Mouse (Mus musculus): ENCODE measurements around the gene Plk3. TPM values are rescaled to one million over a fixed set of nuclear protein-coding genes. Genes with fewer than 3 reads are reported as not detected.

Plk3 gene
- polyA plus RNA-seq, 1 experiment: 23.9 TPM

DNA sequence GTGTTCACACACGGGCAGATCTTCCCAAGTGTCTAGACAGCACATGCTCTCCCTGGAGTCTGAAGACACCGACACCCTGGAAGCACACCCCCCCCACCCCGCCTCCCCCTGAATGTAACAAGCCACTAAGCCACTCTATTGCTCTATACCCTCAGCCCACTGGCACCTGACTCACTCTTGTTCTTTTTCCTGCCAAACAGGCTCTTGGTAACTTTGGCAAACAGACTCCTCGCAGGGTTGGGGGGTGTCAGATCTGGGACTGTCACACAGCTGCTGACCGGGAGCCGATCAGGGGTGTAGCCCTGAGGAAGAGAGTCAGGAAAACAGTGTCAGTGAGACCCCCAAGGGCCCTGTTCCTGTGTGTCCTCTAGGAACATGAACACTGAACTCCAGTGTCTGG lies 2.6 kb downstream of the Plk3 start:
- Histone ChIP-seq H3K4me3 (ENCODE audit: low read depth, low read length) (no peak overlapping the region), H3K27ac (ENCODE audit: insufficient read depth, low read depth, low read length) (no peak overlapping the region), H3K36me3 (ENCODE audit: control insufficient read depth, insufficient read depth, low read length) (peaks cover 20% of the 10 kb centered on the region), H3K27me3 (ENCODE audit: control insufficient read depth, insufficient read depth, low read length) (no peaks in the 10 kb centered on the region), H3K4me1 (ENCODE audit: control insufficient read depth, insufficient read depth, insufficient read length, low read length) (peaks cover 21% of the 10 kb centered on the region; the same call in 1 of the 2 replicates)
- no peak for TF ChIP-seq CTCF (IDR thresholded peaks at IDR 0.05; ENCODE audit: extremely low read depth, insufficient read length, insufficient replicate concordance, low read depth, low read length)
- no peak for TF ChIP-seq POLR2A (IDR thresholded peaks at IDR 0.05; ENCODE audit: low read depth, low read length)
- WGBS: 89% methylated on average over 6 of the region's 6 CpGs

DNA sequence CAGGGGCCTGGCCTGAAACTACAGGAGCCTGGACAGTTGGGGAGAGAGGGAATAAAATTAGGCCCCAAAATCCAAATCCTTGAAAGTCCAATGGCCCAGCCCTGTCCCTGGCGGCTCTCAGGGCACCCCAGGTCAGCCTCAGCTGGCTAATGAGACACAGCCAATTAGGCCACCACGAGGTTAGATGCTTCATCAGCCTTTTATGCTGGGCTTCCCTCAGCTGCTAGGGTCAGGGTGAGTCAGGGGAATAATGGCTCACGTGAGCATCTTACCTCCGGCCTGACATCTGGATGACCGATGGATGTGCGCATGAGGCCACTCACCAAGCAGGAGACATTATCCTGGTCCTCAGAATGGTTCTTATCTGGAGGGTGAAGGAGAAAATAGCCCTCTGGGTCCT lies 3.0 kb downstream of the Plk3 start:
- H3K4me3 ChIP-seq (ENCODE audit: low read depth, low read length): no peak overlapping the region
- H3K27ac ChIP-seq (ENCODE audit: insufficient read depth, low read depth, low read length): no peak overlapping the region
- WGBS: 90% methylated on average over 6 of the region's 6 CpGs
- peaks cover 24% of the 10 kb centered on the region; the same call in 1 of the 2 replicates for H3K4me1 ChIP-seq (ENCODE audit: control insufficient read depth, insufficient read depth, insufficient read length, low read length)
- H3K36me3 ChIP-seq (ENCODE audit: control insufficient read depth, insufficient read depth, low read length): peaks cover 20% of the 10 kb centered on the region
- no peak for TF ChIP-seq POLR2A (IDR thresholded peaks at IDR 0.05; ENCODE audit: low read depth, low read length)
- TF ChIP-seq CTCF (IDR thresholded peaks at IDR 0.05; ENCODE audit: extremely low read depth, insufficient read length, insufficient replicate concordance, low read depth, low read length): no peak
- no peaks in the 10 kb centered on the region for H3K27me3 ChIP-seq (ENCODE audit: control insufficient read depth, insufficient read depth, low read length)

DNA sequence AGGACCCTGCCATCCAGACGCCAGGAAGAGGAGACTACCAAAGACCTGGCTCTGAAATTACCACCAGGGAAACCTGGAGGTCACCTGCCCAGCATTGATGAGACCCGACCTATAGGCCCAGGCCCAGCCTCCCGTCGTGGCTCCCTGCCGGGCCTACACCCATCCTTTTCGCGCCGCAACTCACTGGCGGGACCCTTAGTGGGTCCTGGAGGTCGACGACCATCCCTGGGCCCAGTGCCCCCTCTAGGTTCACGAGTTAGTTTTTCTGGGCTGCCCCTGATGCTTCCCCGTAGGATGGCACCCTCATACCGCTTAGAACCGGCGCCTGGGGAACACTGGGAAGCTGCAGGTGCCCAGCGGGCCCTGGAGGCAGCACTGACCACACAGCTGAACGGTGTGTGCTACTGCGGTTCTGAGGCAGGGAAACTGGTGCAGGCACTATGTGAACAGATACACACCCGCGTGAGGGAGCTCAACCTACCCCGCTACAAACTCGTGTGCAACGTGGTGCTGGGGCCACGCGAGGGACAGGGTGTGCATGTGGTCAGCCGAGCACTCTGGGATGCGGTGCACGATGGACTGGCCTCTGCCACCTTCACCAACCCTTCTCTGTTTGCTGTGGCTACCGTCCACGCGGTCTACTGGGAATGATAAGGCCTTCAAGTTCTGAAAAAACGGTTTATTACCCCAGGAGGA lies 5.6 kb downstream of the Plk3 start:
- Histone ChIP-seq H3K4me3 (ENCODE audit: low read depth, low read length) (no peak overlapping the region), H3K27me3 (ENCODE audit: control insufficient read depth, insufficient read depth, low read length) (no peaks in the 10 kb centered on the region), H3K4me1 (ENCODE audit: control insufficient read depth, insufficient read depth, insufficient read length, low read length) (peaks cover 27% of the 10 kb centered on the region), H3K36me3 (ENCODE audit: control insufficient read depth, insufficient read depth, low read length) (peaks cover 20% of the 10 kb centered on the region), H3K27ac (ENCODE audit: insufficient read depth, low read depth, low read length) (no peak overlapping the region)
- 88% methylated on average over 33 of the region's 33 CpGs for WGBS
- TF ChIP-seq POLR2A (IDR thresholded peaks at IDR 0.05; ENCODE audit: low read depth, low read length) (no peak), CTCF (IDR thresholded peaks at IDR 0.05; ENCODE audit: extremely low read depth, insufficient read length, insufficient replicate concordance, low read depth, low read length) (no peak)

DNA sequence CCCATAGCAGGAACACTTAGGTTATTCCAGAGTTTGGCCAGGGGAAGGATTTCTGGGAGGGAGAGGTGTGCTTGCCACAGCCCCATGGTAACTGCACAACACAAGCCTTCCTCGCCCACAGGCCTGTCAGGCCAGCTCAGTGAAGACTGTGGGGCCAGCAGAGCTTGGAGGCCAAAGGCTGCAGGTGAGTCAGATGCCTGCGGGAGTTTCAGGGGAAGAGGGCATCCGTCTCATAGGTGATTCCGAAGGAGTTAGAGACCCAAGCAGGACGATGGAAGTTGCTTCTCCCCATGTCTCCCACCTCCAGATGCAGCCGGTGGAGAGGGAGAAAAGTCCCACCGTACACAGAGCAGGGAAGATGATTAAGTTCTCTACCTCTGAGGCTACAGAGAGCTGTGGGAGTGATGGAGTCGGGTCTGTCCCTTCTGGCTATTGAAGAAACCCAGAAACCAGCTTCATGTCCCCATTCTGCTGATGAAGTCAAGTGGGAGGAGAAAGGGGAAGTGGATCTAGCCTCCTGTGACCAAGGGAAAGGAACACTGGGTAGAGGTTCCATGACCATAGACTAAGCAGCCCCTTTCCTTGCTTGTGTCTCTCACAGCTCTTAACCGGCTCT lies 7.0 kb downstream of the Plk3 start, which contains the start of gene Tctex1d4:
TSS of gene Tctex1d4 (plus strand) at position 120 of the 616 bp plus-strand sequence.
- TF ChIP-seq CTCF (IDR thresholded peaks at IDR 0.05; ENCODE audit: extremely low read depth, insufficient read length, insufficient replicate concordance, low read depth, low read length): no peak
- TF ChIP-seq POLR2A (IDR thresholded peaks at IDR 0.05; ENCODE audit: low read depth, low read length): no peak
- no peaks in the 10 kb centered on the region for H3K27me3 ChIP-seq (ENCODE audit: control insufficient read depth, insufficient read depth, low read length)
- peak within 1 kb of the TSS; percentile 95 for H3K27ac ChIP-seq (ENCODE audit: insufficient read depth, low read depth, low read length)
- peaks cover 25% of the 10 kb centered on the region for H3K4me1 ChIP-seq (ENCODE audit: control insufficient read depth, insufficient read depth, insufficient read length, low read length)
- H3K36me3 ChIP-seq (ENCODE audit: control insufficient read depth, insufficient read depth, low read length): peaks cover 20% of the 10 kb centered on the region
- no peak within 1 kb of the TSS for H3K4me3 ChIP-seq (ENCODE audit: low read depth, low read length)
- 72% methylated on average over 9 of the region's 9 CpGs for WGBS

DNA sequence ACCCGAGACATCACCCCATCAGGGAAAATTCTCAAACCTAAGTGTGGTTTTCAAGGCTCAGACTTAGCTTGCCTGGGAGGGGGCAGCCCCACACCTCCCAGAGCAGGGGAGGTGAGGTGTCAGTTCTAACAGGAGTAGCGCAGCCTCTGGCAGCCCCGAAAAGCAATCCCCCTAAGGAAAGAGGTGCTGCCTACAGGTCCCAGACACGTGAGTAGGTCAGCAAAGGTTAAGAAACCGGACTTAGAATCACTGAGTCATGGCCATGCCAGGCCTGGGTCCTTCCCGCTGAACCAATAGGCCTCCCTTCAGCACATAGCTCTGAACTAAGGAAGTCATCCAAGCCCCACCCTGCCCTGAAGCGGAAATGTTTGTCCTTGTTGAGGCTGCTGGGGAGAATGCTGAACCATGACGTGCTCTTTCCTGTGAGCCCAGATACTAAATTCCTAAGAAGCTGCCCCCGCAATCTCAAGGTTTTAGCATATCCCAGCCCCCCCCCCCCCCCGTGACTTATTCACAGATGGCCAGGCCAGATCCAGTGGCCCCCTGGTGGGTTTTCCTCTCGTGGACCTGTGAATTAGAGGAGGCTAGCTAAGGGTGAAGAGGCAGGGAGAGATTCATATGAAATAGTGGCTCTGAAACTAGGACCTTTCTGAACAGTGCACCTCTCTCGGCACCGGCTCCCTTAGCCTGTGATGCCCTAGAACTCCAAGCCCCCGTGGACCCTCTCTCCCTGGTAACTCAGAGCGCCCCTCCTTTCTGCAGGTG lies 7.7 kb downstream of the Plk3 start:
- H3K4me3 ChIP-seq (ENCODE audit: low read depth, low read length): no peak overlapping the region
- peak overlapping the region; percentile 95 for H3K27ac ChIP-seq (ENCODE audit: insufficient read depth, low read depth, low read length)
- H3K27me3 ChIP-seq (ENCODE audit: control insufficient read depth, insufficient read depth, low read length): no peaks in the 10 kb centered on the region
- H3K36me3 ChIP-seq (ENCODE audit: control insufficient read depth, insufficient read depth, low read length): peaks cover 17% of the 10 kb centered on the region
- 54% methylated on average over 15 of the region's 15 CpGs for WGBS
- TF ChIP-seq POLR2A (IDR thresholded peaks at IDR 0.05; ENCODE audit: low read depth, low read length) (no peak), CTCF (IDR thresholded peaks at IDR 0.05; ENCODE audit: extremely low read depth, insufficient read length, insufficient replicate concordance, low read depth, low read length) (no peak)
- peaks cover 28% of the 10 kb centered on the region for H3K4me1 ChIP-seq (ENCODE audit: control insufficient read depth, insufficient read depth, insufficient read length, low read length)

DNA sequence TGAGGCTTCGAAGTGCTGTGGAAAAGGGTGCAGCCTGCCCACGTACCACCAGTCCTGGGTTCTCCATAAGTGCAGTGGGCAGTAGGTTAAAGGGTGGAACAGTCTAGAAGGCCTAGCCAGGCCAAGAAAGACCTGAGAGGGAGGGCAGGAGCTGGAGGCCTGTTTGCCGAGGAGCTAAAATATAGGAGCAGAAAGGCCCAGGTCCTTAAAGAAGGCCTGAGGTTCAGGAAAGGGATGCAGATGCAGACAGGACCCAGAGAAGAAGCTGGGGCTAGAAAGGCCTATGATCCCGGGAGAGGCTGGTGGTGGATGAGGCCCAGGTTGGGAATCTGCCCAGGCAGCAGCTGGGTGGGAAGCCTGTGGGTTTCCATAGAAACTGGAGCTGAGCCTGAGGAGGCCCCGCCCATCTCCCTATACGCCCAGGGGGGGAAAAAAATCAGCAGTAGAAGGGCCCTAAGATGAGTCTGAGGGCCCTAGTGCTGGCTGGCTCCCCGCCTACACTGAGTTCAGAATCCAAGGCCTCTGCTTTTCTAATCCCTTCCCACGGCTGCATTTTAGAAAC lies 8.3 kb downstream of the Plk3 start, which contains the start of gene Btbd19:
TSS of gene Btbd19 (minus strand) at position 378 of the 562 bp plus-strand sequence.
- TF ChIP-seq POLR2A (IDR thresholded peaks at IDR 0.05; ENCODE audit: low read depth, low read length) (no peak), CTCF (IDR thresholded peaks at IDR 0.05; ENCODE audit: extremely low read depth, insufficient read length, insufficient replicate concordance, low read depth, low read length) (no peak)
- H3K4me3 ChIP-seq (ENCODE audit: low read depth, low read length): no peak within 1 kb of the TSS
- H3K4me1 ChIP-seq (ENCODE audit: control insufficient read depth, insufficient read depth, insufficient read length, low read length): peaks cover 28% of the 10 kb centered on the region
- 56% methylated on average over 8 of the region's 8 CpGs for WGBS
- no peaks in the 10 kb centered on the region for H3K27me3 ChIP-seq (ENCODE audit: control insufficient read depth, insufficient read depth, low read length)
- peaks cover 13% of the 10 kb centered on the region for H3K36me3 ChIP-seq (ENCODE audit: control insufficient read depth, insufficient read depth, low read length)
- H3K27ac ChIP-seq (ENCODE audit: insufficient read depth, low read depth, low read length): peak within 1 kb of the TSS; percentile 95
